Mouse (Mus musculus) erythroblast, adult 5-6 weeks (primary cell): ENCODE measurements around the gene 1700017B05Rik. TPM values are rescaled to one million over a fixed set of nuclear protein-coding genes. Genes with fewer than 3 reads are reported as not detected.
"Not testable (repeated sequence)": the region's sequence is repeated elsewhere in the genome, so short reads cannot be mapped to it uniquely, and the experiment has no call there.

Source experiments
- ATAC-seq: replicated peaks from 2 replicates; pipeline ENCODE4 v1.8.0; 2016; ENCODE audit warnings: moderate number of reproducible peaks, mild to moderate bottlenecking, moderate TSS enrichment, inconsistent platforms; ENCODE audit not compliant: poor library complexity, low FRiP score, severe bottlenecking
- total RNA-seq, 2 experiments: library from RNA; stranded (forward) in 1 of 2; stranded (reverse) in 1 of 2; fragments of 150-400 nt in 1 of 2; fragments of 200-764, 138-1000 nt in 1 of 2; gene quantifications; 2 replicates each; pipeline versions ENCODE4 v1.2.3 to v1.2.4; 2015 to 2017; ENCODE audit warnings: low replicate concordance in 2 of 2

The 1700017B05Rik gene
- total RNA-seq (2015; ENCODE audit: low replicate concordance), result 24.5 and 32.9 TPM in 2 replicates
- total RNA-seq (2017; ENCODE audit: low replicate concordance), result 15.5 and 16.6 TPM in 2 replicates

GRCm38 (mm10) chr9:57261913-57262794 is at the start of gene 1700017B05Rik:
Gene 1700017B05Rik, minus strand, starts transcription at chr9:57262612.
- peak; percentile 42 for ATAC-seq

- no peak for ATAC-seq
Measured at GRCm38 (mm10) chr9:57310895-57311294, 48.5 kb upstream of the 1700017B05Rik start.

DNA sequence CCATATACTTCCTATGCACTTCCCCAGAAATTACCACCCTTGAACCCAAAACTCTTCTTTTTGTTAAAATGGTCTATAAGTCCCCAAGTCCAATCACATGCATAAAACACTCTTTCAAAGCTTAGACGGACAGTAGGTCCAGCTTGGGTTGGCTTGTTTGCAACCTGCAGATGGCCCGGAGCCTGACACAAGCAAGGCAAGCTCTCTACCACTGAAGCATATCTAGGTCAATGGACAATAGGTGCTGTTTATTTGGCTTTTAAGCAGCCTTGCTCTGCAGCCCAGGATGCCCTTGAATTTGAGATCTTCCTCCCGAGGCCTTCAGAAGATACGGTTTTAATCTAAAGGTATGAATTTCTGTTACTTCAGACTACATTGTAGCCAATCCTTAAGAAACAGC is 46.9 kb upstream of the 1700017B05Rik start:
- no peak for ATAC-seq

DNA sequence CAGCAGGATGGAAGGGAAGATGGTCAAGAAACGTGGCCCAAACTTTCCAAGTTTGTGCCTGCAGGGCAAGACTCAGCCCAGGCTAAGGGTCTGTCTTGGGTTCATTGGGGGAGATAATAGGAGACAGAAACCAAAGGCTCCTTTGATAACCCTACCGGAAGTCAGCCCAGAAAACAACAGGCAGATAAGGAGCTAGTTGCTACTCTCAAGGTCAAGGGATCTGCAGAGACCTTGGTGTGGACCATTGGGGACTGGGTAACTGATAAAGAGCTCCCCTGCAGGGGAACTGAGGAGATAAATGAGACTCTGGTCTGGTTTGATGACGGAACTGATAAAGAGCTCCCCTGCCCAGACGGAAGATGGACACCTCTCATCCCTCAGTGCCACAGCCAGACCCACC is 45.0 kb upstream of the 1700017B05Rik start:
- ATAC-seq, result no peak

- not testable (repeated sequence) for ATAC-seq
Measured at GRCm38 (mm10) chr9:57304716-57305115, 42.3 kb upstream of the 1700017B05Rik start.

DNA sequence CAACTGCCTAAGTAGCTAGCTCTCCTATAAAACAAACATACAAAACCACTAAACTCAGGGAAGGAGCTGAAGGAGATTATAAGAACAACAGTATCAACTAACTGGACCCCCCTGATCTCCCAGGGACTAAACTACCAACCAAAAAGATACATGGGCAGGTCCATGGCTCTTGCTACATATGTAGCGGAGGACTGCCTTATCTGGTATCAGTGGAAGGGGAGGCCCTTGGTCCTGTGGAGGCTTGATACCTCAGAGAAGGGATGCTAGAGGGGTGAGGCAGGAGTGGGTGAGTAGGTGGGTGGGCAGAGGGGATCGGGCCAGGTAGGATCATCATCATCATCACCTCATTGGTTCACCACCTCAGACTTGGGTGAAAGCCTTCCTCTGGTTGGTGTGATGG is 41.8 kb upstream of the 1700017B05Rik start:
- ATAC-seq, result no peak

- no peak for ATAC-seq
Measured at GRCm38 (mm10) chr9:57303356-57303755, 40.9 kb upstream of the 1700017B05Rik start.

GRCm38 (mm10) chr9:57300825-57301224 is 38.4 kb upstream of the 1700017B05Rik start:
- no peak for ATAC-seq

- peak; percentile 80 for ATAC-seq
Measured at GRCm38 (mm10) chr9:57299790-57300477, 37.5 kb upstream of the 1700017B05Rik start.

- peak; percentile 41 for ATAC-seq
Measured at GRCm38 (mm10) chr9:57297938-57298337, 35.5 kb upstream of the 1700017B05Rik start.

DNA sequence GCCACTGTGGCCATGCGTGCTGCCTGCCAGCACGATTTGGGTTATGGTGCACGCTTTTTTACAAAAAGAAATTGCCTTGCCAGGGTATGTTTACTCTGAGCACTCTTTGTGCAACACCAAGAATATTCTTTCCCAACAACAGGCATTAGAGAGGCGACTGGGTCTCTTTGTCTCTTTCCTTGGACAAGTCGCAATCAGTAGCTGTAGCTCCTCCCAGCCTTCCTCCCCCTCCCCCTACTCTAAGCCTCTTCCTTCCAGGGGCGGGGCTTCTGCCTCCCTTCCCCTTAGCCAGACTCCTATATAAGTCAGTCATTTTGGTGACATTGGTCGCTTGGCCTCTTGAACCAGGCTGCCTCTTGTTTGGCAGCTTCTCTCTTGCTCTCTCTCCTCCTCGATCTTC is 33.9 kb upstream of the 1700017B05Rik start:
- no peak for ATAC-seq

- ATAC-seq, result no peak
Measured at GRCm38 (mm10) chr9:57295666-57296065, 33.3 kb upstream of the 1700017B05Rik start.

GRCm38 (mm10) chr9:57294905-57295304 is 32.5 kb upstream of the 1700017B05Rik start:
- no peak for ATAC-seq

GRCm38 (mm10) chr9:57287183-57287582 is 24.8 kb upstream of the 1700017B05Rik start:
- ATAC-seq, result no peak

DNA sequence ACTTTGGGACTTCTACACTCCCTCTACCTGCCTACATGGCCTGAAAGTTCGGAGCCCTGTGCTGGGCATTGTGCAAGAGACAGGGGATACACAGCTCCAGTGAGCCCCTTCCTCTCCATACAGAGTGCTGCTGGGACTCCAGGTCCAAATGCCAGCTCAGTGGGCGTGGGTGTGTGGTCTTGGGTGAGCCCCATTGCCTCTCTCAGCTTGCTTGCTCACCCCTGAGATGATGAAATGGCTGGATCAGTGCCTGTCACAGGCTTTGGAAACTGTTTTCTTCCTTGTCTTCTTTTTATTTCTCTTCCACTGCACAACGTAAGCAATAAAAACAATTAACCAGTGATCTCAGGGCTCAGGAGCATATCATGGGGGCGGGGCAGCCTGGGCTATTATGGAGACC is 20.9 kb upstream of the 1700017B05Rik start:
- ATAC-seq, result no peak

- ATAC-seq, result no peak
Measured at GRCm38 (mm10) chr9:57282686-57283085, 20.3 kb upstream of the 1700017B05Rik start.

DNA sequence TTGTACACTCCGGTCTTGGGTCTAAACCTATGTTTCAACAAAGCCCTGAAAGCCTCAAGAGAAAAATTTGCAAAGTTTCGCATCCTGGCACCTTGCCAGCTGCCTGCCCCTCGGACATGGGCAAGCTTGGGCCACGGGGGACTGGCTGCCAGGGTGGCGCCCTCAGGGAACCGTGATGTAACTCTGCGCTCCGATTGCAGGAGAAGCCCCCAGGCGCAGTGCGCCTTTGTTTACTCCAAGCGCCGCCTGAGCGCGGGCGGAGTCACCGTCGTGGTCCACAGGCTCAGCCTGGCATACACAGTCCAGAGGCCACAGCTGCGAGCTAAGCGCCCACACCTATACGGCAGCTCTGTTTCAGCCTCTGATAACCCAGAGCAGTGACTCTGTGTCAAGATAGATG is 19.1 kb upstream of the 1700017B05Rik start:
- peak; percentile 33; the same call in 1 of the 2 replicates for ATAC-seq

DNA sequence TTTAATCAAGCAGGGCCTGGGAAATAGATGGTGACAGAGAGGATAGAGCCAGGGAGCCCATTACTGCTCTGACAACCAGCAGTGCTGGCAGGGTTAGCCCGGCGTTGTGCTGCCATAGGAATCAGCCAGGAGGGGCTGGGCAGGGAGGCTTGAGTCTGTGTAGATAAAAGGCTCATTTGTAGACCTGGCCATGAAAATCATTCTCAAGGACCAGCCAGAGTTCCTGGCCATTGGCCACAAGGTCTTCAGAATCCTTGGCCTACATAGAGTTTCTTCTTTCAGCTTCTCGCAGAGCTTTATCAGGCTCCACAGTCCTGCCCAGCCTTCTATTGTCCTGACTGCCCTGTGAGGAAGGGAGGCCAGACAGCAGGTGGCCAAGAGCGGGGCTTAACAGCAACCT is 17.0 kb upstream of the 1700017B05Rik start:
- no peak for ATAC-seq

DNA sequence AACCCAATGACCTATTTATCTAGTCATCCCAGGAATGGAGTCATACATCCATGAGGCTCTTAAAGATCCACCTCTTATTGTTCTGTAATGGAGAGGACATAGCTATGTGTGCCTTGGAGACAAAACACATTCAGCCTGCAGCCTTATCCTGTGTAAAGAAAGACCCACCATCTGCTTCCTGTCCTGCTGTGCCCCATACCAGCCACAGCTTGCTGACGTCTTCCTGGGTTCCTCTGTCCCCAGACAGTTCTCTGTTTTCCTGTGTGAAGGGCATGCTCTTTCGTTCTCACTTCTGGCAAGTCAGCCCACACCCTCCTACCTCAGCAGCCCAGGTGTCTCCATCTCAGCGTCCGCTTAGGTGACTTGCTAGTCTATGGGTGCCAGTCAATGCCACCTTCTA is 15.9 kb upstream of the 1700017B05Rik start:
- ATAC-seq, result no peak

DNA sequence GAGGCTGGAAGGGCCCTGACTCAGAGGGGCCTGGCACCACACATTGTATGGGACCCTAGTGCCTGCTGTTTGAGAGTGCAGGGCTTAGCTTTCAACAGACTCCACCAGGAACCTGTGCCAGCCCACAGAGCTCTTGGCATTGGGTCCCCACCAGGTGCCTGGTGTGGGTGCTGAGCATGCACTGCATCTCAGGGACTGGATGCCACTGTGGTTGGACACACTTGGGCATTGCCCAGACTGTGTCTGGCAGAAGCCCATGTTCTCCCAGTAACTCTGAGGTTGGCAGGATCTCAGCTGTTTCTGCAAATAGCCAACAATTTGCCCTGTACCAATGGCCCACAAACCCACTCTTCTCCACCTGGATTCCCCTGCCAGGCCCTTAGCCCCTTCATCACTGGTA is 13.9 kb upstream of the 1700017B05Rik start:
- no peak for ATAC-seq
